Mouse (Mus musculus) mouse embryonic stem cell (cell line): Measurements from ENCODE around the gene Ercc6.

ENCODE experiments used
- in situ Hi-C, 2 experiments: fragments of 300-500 bp; cut with MboI; formaldehyde crosslinking; loops; 1 replicate in 1 of 2; 3 replicates in 1 of 2; pipeline ENCODE4 v1.14.3; 2019 to 2020; ENCODE audit warnings: low sequenced_read_pairs in 2 of 2, low pct_unique_long_range_greater_than_20kb in 1 of 2, mixed read lengths in 1 of 2; ENCODE audit not compliant: unreplicated experiment in 1 of 2

The Ercc6 gene

DNA sequence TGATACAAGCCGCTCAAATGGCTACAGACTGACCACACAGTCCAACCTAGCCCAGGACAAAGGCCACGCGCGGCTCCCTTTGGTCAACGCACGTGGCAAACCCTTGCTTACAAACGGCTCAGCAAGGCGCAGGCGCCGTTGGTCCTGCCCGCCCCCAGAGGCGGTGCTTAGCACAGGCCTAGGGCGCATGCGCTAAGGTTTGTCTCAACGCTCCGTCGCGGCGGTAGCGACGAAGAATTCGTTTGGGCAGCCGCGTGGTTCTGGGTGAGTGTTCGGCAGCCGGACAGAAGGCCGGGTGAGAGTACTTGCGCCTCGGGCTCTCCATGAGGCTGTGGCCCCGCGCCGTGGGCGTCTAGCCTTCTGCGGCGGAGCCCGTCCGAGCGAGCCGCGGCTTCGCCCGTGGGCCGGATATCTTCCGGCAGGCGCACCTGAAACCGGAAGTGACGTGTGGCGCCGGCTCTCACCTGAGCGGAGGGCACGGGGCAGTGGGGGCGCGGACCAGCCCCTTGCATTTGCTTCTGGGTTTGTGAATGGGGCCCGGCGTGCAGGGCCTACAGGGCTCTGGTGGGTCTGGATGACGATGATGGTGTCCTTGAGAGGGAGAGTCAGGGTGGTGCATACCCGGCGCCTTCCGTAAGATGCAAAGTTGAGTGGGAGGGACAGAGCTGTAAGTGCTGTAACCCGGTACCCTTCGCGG, at the start of gene Ercc6:
Gene Ercc6, plus strand, starts transcription at position 186 of the 697 bp plus-strand sequence.
- in situ Hi-C loops, result no loop called here

DNA sequence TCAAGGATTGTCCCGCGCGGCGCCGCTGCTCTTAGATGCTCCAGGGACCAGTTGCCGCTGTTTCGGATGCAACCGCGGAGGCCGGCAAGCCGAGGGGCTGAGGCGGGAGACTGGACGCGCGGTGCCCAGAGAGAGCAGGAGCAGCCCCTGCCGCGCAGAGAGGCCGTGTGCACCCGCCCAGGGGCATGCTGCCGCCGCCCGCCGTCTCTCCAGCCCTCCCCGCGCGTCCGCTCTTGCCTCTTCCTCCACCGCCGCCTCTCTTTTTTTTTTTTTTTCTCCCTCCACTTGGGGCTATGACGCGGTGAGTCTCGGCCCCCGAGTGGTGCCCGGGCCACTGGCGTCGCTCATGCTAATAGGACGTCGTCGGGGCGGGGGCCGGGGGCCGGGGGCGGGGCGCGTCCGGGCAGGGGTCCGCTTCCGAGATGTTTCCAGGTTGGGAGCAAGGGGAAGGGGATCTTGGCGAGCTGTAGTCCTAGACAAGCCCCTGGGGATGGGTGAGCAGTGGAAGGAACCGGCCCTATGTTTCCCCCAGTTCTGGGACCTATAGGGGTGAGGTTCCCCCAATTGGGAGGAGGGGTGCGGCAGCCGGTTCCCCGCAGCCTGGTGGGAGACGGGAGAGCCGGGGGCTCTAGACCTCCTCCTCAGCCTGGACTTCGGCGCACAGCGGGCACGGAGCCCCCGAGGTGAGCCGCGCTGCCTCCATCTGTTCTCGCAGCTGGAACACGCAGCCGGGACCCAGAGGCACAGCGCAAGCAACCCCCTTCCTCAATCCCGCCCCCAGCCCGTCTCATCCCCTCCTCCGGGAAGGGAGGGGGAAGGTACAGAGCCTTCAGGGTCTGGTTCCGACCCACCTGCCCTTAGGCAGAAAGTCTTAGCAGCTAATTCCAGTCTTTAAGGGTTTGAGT, 48.5 kb upstream of the Ercc6 start, which contains the start of gene Slc18a3:
Gene Slc18a3, minus strand, starts transcription at position 250 of the 905 bp plus-strand sequence.
- in situ Hi-C loops, result loop anchor here in 1 of 2 experiments (25.0 kb wide), 1 partner anchor 153 kb away; the partner anchor contains the start of gene Ogdhl

DNA sequence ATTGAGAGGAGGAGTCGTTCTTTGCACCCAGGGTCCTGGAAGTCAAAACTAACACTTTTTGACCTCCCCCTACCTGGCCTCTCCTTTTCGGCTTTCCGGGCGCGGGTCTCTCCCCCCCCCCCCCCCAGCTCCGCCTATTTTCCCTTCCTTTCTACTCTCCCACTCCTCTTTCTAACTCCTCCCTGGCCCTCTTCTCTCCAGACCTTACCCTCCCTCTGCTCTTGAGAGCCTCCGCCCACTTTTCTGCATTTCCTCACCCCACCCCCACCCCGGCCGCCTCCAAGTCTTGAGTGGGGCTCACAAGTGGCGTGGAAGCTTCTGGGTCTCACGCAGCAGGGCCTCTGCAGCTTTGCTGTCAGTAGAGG, 47.8 kb upstream of the Ercc6 start:
- in situ Hi-C loops, result loop anchor here in 1 of 2 experiments (25.0 kb wide), 1 partner anchor 153 kb away; the partner anchor contains the start of gene Ogdhl

DNA sequence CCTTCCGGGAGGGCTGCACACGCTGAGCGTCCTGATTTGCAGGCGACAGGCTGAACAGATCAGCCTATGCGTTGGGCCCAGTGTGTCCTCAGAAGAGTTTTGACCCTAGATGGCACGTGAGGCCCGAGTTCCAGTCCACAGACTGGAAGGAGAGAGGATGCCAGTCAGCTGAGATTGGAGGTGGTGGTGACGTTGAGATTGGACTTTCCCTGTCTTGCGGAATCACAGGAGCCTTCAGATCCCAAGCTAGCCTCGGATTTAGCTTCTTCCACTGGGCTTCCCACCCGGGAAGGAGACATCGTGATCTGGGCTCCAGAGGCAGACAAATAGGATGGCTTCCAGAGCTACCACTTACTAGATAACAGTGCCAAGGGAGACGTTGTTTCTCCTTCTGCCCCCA, 47.4 kb upstream of the Ercc6 start, which contains the start of gene Chat:
Gene Chat, minus strand, starts transcription at position 101 of the 400 bp plus-strand sequence.
- in situ Hi-C loops, result loop anchor here in 1 of 2 experiments (25.0 kb wide), 1 partner anchor 154 kb away; the partner anchor contains the start of gene Ogdhl

DNA sequence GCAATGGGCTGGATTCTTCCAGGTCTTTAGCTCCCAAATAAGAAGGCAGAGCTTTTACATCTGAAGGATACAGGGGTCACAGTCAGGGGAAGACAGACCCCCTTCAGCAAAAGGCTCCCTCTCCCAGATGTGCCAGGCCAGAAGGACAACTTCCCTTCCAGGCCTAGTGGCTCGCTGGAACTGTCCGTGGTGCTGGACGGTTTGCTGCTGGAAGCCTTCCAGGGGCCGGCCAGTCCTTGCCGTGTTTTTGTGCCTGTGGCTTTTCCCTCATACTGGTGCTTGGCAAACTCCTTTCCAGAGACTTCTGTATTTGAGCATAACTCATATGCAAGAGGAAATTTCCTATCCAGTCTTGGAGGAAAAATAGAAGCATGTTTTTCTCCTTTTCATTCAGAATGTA, 45.7 kb upstream of the Ercc6 start:
- in situ Hi-C loops, result loop anchor here in 1 of 2 experiments (25.0 kb wide), 1 partner anchor 155 kb away; the partner anchor contains the start of gene Ogdhl

DNA sequence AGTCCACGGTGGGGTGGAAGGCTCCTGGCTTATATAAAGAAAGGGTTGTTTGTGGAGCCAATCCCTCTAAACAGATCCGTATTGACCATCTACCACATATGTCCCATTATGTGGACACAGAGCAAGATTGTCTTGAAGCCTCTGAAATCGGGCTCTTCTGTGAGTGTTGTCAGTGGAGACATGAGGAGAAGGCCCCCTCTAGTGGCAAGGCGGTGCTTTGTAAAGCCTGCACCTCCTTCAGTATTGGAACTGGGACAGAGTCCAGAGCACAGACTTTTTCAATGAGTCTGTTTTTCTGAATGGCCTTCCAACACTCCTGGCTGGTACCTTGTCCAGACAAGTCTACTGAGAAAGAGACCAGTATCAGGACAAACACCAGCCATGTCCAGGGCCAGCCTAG, 40.3 kb upstream of the Ercc6 start:
- in situ Hi-C loops, result loop anchor here (10.0 to 25.0 kb wide), 3 partner anchors 161 to 348 kb away; partner anchors contain the start of gene Ogdhl (in 1 of the 2)

DNA sequence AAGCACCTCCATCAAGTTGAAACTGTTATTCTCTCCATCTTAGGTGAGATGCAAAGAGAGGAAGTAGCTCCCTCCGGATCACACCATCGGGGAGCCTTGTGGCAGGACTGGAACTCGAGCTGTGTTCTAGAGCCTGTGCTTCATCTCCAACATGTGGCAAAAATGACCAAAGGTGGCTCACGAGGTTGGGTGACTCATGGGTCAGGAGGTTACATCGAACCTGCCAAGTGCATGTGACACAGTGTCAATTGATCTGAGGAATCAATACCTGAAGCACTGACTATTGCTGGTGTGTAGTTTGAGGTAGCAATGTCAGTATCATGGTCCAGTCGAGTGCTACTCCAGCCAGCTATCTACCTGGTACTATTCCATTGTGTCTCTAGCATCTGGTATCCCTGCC, 36.8 kb upstream of the Ercc6 start:
- in situ Hi-C loops, result loop anchor here (5.0 to 10.0 kb wide), 3 partner anchors 109 to 352 kb away; no protein-coding TSS in a partner anchor

DNA sequence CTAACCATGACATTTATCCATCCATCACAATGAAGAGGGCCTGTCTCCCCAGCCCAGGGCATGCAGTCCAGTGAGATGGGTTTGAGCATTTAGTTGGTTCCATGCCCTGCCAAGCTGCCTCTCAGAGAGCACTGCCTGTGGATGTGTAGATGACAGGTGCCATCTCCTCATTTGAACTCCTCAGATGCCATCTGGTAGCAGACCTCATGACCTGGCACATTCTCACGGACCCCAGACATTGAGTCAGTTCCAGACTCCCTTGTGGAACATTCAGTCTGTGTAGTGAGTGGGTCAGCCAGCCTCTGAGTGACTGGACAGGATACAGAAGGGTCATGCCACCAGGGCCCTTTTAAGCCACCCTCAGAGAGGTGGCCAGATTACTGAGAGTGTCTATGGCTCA, 35.7 kb upstream of the Ercc6 start:
- in situ Hi-C loops, result loop anchor here (5.0 to 10.0 kb wide), 3 partner anchors 110 to 353 kb away; no protein-coding TSS in a partner anchor

DNA sequence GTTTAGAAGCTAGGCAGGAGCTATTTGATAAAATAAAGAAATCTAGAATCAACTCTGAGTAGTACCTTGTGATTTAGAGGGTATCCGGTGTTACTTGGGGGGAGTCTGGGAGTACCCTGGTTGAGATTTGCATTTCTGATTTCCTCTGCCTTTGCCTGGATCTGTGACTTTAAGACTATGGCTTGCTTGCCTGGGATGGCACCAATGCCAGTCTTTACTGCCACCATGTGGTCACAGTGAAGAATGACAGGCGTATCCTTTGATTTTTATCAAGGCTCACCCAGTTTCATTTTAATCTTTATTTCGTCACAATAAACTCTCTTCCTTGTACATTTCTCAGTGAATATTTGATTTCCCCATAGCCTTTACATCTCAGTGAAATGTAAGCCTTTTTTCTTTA, 31.3 kb upstream of the Ercc6 start:
- in situ Hi-C loops, result no loop called here

DNA sequence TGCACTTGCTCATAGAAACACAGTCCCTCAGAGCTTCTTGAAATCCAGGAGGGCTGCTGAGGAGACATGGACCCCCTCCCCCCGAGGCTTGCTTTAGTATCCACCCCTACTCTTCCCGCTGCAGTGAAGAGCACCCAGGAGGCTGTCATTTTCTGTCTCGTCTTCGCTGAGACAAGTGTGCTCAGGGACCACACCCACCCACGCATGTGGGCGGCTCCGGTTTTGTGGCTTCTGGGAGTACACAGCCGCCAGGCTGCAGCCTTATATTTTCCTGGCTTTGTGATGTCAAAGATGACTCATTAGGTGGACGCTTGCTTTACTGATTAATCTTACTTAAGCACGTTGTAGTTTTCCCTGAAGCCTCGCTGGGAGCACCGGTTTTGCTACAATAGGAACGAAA, 20.8 kb upstream of the Ercc6 start:
- in situ Hi-C loops, result no loop called here

DNA sequence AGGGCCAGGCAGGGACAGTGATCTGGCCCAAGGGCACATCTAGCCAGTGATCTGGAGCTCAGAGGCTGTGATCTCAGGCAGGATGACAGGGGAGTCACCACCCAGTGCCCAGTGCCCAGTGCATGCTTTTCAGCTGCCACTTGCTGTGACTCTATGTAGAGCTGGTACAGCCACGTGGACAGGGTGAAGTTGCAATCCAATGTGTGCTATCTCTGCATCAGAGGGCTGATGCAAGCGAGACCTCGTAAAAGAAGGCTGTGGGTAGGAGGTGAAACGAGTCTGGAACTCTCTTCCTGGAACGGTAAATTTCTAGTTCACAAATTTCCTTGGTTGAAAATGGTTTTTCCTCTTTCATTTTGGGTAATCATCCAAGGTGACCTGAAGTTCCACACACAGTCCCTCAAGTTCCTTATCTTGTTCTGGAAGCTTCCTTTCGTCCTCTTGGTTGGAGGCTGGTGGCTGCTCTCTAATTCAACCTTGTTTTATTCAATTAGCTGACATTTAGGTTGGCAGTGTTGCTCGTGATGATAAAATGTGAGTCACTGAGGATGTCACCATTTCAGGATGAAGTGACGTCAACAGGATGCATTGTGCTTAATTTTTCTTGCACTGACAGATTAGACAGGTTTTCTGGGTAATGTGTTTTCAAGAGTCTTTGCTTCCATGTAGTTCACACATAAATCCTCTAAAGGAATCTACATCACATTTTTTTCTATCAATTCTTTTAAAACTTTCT, 17.0 kb upstream of the Ercc6 start:
- in situ Hi-C loops, result no loop called here

DNA sequence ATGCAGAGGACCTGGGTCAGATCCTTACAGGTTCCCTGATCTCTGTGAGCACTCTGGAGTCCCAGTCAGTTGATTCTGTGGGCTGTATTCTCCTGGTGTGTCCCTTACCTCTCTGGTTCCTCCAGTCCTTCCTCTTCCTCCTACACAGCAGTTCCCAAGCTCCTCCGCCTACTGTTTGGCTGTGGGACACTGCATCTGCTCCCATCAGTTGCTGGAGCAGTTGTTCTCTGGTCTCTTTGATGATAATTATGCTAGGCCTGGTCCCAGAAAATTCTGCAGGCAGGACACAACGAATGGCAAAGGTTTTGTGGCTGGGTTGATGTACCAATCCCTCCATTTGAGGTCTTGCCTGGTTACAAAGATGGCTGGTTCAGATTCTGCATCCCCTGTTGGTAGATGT, 12.0 kb upstream of the Ercc6 start:
- in situ Hi-C loops, result no loop called here

DNA sequence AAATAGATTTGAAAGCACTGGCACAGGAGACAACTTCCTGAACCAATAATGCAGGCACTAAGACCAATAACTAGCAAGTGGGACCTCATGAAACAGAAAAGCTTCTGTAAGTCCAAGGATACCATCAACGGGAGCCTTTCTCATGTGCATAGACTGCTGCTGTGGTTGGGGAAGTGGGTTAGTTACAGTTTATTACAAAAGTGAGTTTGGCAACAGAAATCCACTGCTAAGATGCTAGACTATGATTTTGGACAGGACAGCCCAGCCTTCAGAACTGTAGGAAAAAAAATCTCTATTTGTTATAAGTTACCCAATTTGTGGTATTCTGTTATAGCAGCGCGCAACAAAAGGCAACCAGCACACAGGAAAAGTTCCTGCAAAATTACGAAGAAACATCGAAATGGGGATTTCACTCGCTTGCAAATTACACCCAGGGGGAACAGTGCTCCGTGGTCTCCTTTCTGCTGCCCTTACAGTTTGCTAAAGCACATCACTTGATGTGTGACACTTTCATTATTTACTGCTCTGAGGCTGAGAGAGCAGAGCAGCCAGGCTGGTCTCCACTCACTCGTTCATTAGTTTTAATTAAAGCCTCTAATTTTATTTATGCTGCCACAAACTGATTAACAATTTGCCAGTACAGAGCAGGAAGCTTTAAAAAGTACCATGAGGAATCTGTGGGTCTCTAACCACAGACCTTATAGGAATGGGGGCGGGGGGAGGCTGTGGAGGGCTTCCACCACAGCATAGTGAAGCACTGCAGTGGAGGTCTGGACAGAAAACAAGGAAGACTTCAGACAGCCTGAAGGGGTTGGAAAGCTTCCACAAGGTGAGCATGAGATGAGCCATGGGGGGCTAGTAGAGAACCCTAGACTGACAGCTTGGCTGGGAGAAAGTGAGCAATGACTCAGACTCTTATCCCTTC, 10.3 kb upstream of the Ercc6 start:
- in situ Hi-C loops, result no loop called here

DNA sequence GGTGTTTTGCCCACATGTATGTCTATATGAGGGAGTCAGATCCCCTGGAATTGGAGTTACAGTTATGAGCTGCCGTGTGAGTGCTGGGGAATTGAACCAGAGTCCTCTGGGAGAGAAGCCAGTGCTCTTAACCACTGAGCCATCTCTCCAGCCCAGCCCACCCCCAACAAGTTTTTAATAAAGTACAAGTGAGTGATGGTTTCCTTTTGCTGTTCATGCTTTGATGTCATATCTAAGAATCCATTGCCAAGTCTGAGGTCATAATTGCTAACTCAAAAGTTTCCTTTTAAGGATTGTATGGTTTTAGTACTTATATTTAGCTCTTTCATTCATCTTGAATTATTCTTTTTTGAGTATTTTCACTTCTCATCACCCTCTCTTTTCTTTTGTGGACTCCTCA, 9.4 kb upstream of the Ercc6 start:
- in situ Hi-C loops, result no loop called here

DNA sequence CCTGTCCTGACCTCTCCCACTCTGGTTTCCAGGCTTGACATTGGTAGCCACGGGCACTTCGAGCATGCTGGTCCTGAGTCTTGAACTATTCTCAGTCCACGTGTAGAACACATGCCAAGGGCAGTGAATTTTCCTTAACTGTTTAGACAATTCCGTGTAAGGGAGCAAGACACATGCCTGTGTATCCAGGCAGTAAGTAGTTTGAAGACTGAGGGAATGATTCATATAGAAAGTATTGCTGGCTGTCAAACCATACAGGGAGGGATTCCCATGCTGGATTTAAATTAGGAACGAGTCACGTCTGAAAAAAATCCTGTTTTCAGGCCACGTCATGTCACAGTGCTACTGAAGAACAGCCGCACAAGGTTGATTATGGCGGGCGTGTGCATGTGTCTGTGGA, 7.0 kb upstream of the Ercc6 start:
- in situ Hi-C loops, result no loop called here

DNA sequence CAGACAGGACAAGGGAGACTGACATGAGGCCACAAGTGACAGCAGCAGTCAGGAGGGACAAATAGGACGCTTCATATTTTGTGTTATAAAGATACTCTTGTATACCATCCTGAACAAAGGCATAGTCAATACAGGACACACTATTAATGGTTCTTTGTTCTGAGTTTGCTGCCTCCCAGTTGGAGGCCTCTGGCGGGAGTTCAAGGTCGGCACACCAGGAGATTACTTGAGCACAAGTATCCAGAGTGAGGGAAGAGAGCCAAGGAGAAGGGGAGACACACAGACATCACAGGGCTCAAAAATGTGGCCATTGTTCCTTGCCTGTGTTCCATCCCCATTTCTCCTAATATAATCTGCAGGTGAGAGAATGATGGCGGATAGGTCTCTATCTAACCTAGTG, 6.1 kb upstream of the Ercc6 start:
- in situ Hi-C loops, result no loop called here

DNA sequence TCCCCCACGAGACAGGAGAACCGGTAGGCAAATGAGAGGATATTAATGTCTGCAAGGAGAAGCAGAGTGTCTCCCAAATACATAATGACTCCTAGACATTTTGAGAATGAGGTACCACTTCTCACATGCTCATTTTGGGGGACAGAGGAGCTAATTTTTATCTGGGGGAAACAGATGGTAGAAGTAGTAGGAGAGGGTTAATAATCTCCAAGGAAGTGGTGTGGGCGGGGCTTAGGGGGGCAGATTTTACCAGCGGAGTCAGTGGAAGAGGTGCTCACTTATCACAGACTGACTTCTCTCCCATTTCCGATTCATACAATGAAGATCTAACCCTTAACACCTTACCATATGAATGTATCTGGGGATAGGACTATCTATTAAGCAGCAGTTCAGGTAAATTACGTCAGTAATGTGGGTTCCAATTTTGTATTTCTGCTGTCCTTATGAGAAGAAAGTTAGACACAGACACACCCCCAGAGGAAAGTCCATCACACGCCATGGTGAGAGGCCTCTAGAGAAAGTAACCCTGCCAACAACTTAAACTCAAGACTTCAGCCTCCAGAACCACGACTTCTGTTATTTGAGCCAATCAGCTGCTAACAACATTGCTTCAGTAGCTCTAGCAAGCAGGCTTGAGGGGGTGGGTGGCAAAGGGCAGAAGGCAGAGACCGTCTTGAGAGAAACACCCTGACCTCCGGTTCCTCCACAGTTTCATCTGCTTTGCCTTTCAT, 5.1 kb upstream of the Ercc6 start:
- in situ Hi-C loops, result no loop called here
